Mouse (Mus musculus): ENCODE measurements around the gene Ppp2r5c.

- TF ChIP-seq CTCF (IDR thresholded peaks at IDR 0.05 in 2 of 3, conservative IDR thresholded peaks at IDR 0.05 in 1 of 3; ENCODE audit: control insufficient read depth in 1 of 3, insufficient read depth in 1 of 3, low read depth in 2 of 3, low read length in 3 of 3, poor library complexity in 1 of 3, severe bottlenecking in 1 of 3), result no peak
- TF ChIP-seq POLR2A (IDR thresholded peaks at IDR 0.05; ENCODE audit: control insufficient read depth in 1 of 2, insufficient read depth in 1 of 2, low read depth in 1 of 2, low read length in 2 of 2, poor library complexity in 1 of 2), result no peak
- no peak for TF ChIP-seq ZMIZ1 (IDR thresholded peaks at IDR 0.05; ENCODE audit: low read depth, low read length)
- TF ChIP-seq ZNF384 (IDR thresholded peaks at IDR 0.05; ENCODE audit: low read depth, low read length), result no peak
- no peak for TF ChIP-seq POLR2AphosphoS5 (IDR thresholded peaks at IDR 0.05; ENCODE audit: borderline replicate concordance, low read depth, low read length)
- no peak for TF ChIP-seq E2F4 (IDR thresholded peaks at IDR 0.05; ENCODE audit: borderline replicate concordance, low read depth, low read length)
Measured at GRCm38 (mm10) chr12:110608460-110609152, 161.7 kb downstream of the Ppp2r5c start.

Data from MEL (cell line).